Mouse (Mus musculus) liver, postnatal 0 days (tissue): ENCODE results near the gene Gm8994.

ENCODE experiments used
- CTCF ChIP-seq: sonication (generic); IDR thresholded peaks from 2 replicates; pipeline ENCODE4 v1.5.1; 2016; ENCODE audit warnings: antibody characterized with exemption, low read depth
- EP300 ChIP-seq: IDR thresholded peaks from 2 replicates; pipeline ENCODE4 v1.6.1; 2016; ENCODE audit warnings: antibody characterized with exemption, low read depth, mild to moderate bottlenecking

GRCm38 (mm10) chr6:136347631-136348030 lies 20.3 kb downstream of the Gm8994 start:
- TF ChIP-seq EP300 (no peak), CTCF (no peak)
